Mouse (Mus musculus) liver, embryonic 14.5 days (tissue): ENCODE measurements at regions not wholly inside any gene's neighbourhood (a gene's known extent, or its start where the extent isn't known, plus 50 kb on each side); places are given as distances from the start of the nearest gene placed in this dataset.

ENCODE experiments used
- ATAC-seq: fragments of 200-750 bp; cut with Nextera tagmentation; 2 replicates; pipeline ENCODE4 v1.8.0; 2017; ENCODE audit warnings: moderate number of reproducible peaks, mild to moderate bottlenecking, moderate library complexity; ENCODE audit not compliant: insufficient read depth
- DNase-seq, 3 experiments: peaks; one replicate each; pipeline ENCODE4 v3.0.0-alpha.2; 2012 to 2013; ENCODE audit warnings: low read depth in 3 of 3, low spot score in 3 of 3
- H3K27ac ChIP-seq: fragments of 300-500 bp; sonication (generic); 2 replicates; pipeline ENCODE4 v1.5.1; 2014; ENCODE audit warnings: moderate library complexity, mild to moderate bottlenecking, control low read depth, inconsistent platforms
- H3K27me3 ChIP-seq: fragments of 300-500 bp; sonication (generic); 2 replicates; pipeline ENCODE4 v1.6.1; 2014; ENCODE audit warnings: mild to moderate bottlenecking, low read length, moderate library complexity; ENCODE audit not compliant: control insufficient read depth, insufficient read depth
- H3K36me3 ChIP-seq: fragments of 300-500 bp; sonication (generic); replicated peaks from 2 replicates; pipeline ENCODE4 v1.6.1; 2014; ENCODE audit warnings: low read depth; ENCODE audit not compliant: control insufficient read depth, insufficient read depth
- H3K4me1 ChIP-seq, 2 experiments: fragments of 200-500 bp in 1 of 2; fragments of 300-500 bp in 1 of 2; sonication (generic) in 1 of 2; replicated peaks; 2 replicates each; pipeline ENCODE4 v1.6.1; 2012 to 2014; ENCODE audit warnings: antibody characterized with exemption in 1 of 2, inconsistent platforms in 1 of 2, low read length in 1 of 2; ENCODE audit not compliant: control insufficient read depth in 2 of 2, insufficient read depth in 2 of 2
- H3K4me2 ChIP-seq: fragments of 300-500 bp; sonication (generic); 2 replicates; pipeline ENCODE4 v1.6.1; 2014; ENCODE audit warnings: low read depth, mild to moderate bottlenecking, control low read depth, moderate library complexity
- H3K4me3 ChIP-seq, 2 experiments: fragments of 200-500 bp in 1 of 2; fragments of 300-500 bp in 1 of 2; sonication (generic) in 1 of 2; 2 replicates each; pipeline ENCODE4 v1.5.1; 2012 to 2014; ENCODE audit warnings: low read depth in 2 of 2, low read length in 2 of 2, mild to moderate bottlenecking in 2 of 2, control low read depth in 1 of 2, inconsistent platforms in 1 of 2, moderate library complexity in 1 of 2; ENCODE audit not compliant: insufficient read depth in 1 of 2
- H3K9ac ChIP-seq: fragments of 300-500 bp; sonication (generic); replicated peaks from 2 replicates; pipeline ENCODE4 v1.6.1; 2014; ENCODE audit warnings: mild to moderate bottlenecking, control low read depth, moderate library complexity
- H3K9me3 ChIP-seq: fragments of 300-500 bp; sonication (generic); 2 replicates; pipeline ENCODE4 v1.6.1; 2016; ENCODE audit warnings: low read length, mixed read lengths; ENCODE audit not compliant: control insufficient read depth
- CTCF ChIP-seq: IDR thresholded peaks from 2 replicates; pipeline ENCODE4 v1.5.1; 2016; ENCODE audit warnings: antibody characterized with exemption, low read depth, control low read depth
- EP300 ChIP-seq: IDR thresholded peaks from 2 replicates; pipeline ENCODE4 v1.6.1; 2016; ENCODE audit warnings: antibody characterized with exemption, low read depth
- WGBS: fragments of 180-500 bp; shearing (Covaris S2); extraction: QIAGEN DNeasy Blood & Tissue Kit; methylation state at CpG from one replicate; pipeline ENCODE4 v1.1.7; 2014; ENCODE audit not compliant: insufficient replicate concordance; 5-methylcytosine and 5-hydroxymethylcytosine counted together

- Histone ChIP-seq H3K4me1 (no peaks in the 10 kb centered on the region), H3K4me3 (no peak overlapping the region), H3K27ac (no peak overlapping the region), H3K36me3 (no peaks in the 10 kb centered on the region), H3K4me2 (no peak overlapping the region), H3K9me3 (no peaks in the 10 kb centered on the region), H3K9ac (no peak overlapping the region), H3K27me3 (no peaks in the 10 kb centered on the region)
- TF ChIP-seq EP300, result no peak
- no peak for TF ChIP-seq CTCF
- DNase-seq, result no peak
- ATAC-seq, result no peak
- WGBS, result 68% methylated on average over 9 of the region's 9 CpGs
These were observed 338.4 kb upstream of the Jarid2 start for GRCm38 (mm10) chr13:44390666-44391390.

- Histone ChIP-seq H3K9ac (no peak overlapping the region), H3K9me3 (no peaks in the 10 kb centered on the region), H3K27ac (no peak overlapping the region), H3K36me3 (no peaks in the 10 kb centered on the region), H3K27me3 (no peaks in the 10 kb centered on the region), H3K4me1 (no peaks in the 10 kb centered on the region), H3K4me2 (no peak overlapping the region), H3K4me3 (no peak overlapping the region)
- WGBS, result 58% methylated on average over 5 of the region's 5 CpGs
- TF ChIP-seq CTCF, result no peak
- no peak for TF ChIP-seq EP300
- DNase-seq, result no peak
- ATAC-seq, result no peak
These were observed 335.3 kb upstream of the Jarid2 start for GRCm38 (mm10) chr13:44394016-44394415.

- Histone ChIP-seq H3K4me2 (no peak overlapping the region), H3K36me3 (no peaks in the 10 kb centered on the region), H3K9me3 (no peaks in the 10 kb centered on the region), H3K27me3 (no peaks in the 10 kb centered on the region), H3K4me1 (no peaks in the 10 kb centered on the region), H3K9ac (no peak overlapping the region), H3K4me3 (no peak overlapping the region), H3K27ac (no peak overlapping the region)
- no peak for ATAC-seq
- WGBS, result 66% methylated on average over 15 of the region's 15 CpGs
- no peak for DNase-seq
- no peak for TF ChIP-seq EP300
- TF ChIP-seq CTCF, result no peak
These were observed 330.5 kb upstream of the Jarid2 start for GRCm38 (mm10) chr13:44398613-44399369.

GRCm38 (mm10) chr13:44399370-44399685, 329.9 kb upstream of the Jarid2 start:
- H3K36me3 ChIP-seq, result no peaks in the 10 kb centered on the region
- H3K27me3 ChIP-seq, result no peaks in the 10 kb centered on the region
- no peak for TF ChIP-seq CTCF
- WGBS, result 60% methylated on average over 3 of the region's 4 CpGs
- H3K4me1 ChIP-seq, result no peaks in the 10 kb centered on the region
- no peak overlapping the region for H3K9ac ChIP-seq
- H3K27ac ChIP-seq, result no peak overlapping the region
- ATAC-seq, result no peak
- no peak overlapping the region for H3K4me3 ChIP-seq
- DNase-seq, result no peak
- H3K9me3 ChIP-seq, result no peaks in the 10 kb centered on the region
- H3K4me2 ChIP-seq, result no peak overlapping the region

- Histone ChIP-seq H3K27me3 (no peaks in the 10 kb centered on the region), H3K9me3 (no peaks in the 10 kb centered on the region), H3K4me1 (no peaks in the 10 kb centered on the region), H3K4me3 (no peak overlapping the region), H3K27ac (no peak overlapping the region), H3K36me3 (no peaks in the 10 kb centered on the region), H3K4me2 (no peak overlapping the region), H3K9ac (no peak overlapping the region)
- DNase-seq, result no peak
- TF ChIP-seq EP300 (no peak), CTCF (no peak)
- no peak for ATAC-seq
- 72% methylated on average over 7 of the region's 7 CpGs for WGBS
These were observed 329.4 kb upstream of the Jarid2 start for GRCm38 (mm10) chr13:44399831-44400321.
